Mouse (Mus musculus): ENCODE results near the gene Esf1. TPM values are rescaled to one million over a fixed set of nuclear protein-coding genes. Genes with fewer than 3 reads are reported as not detected.
"Not testable (repeated sequence)": the region's sequence is repeated elsewhere in the genome, so short reads cannot be mapped to it uniquely, and the experiment has no call there.

The Esf1 gene
- polyA plus RNA-seq, 1 experiment from 2014 or later = 24.5 TPM

GRCm38 (mm10) chr2:140084245-140084644 is 86.1 kb downstream of the Esf1 start:
- no peak overlapping the region for H3K9ac ChIP-seq
- H3K9me3 ChIP-seq = no peaks in the 10 kb centered on the region
- H3K27ac ChIP-seq = no peak overlapping the region
- H3K36me3 ChIP-seq = no peaks in the 10 kb centered on the region
- WGBS = 83% methylated on average over 7 of the region's 7 CpGs
- no peak for ATAC-seq (ENCODE audit: insufficient read depth, low FRiP score, low read depth)
- H3K27me3 ChIP-seq (replicated peaks) = no peaks in the 10 kb centered on the region
- H3K4me3 ChIP-seq (replicated peaks) = no peak overlapping the region
- H3K4me1 ChIP-seq = no peaks in the 10 kb centered on the region
- H3K4me2 ChIP-seq = no peak overlapping the region

DNA sequence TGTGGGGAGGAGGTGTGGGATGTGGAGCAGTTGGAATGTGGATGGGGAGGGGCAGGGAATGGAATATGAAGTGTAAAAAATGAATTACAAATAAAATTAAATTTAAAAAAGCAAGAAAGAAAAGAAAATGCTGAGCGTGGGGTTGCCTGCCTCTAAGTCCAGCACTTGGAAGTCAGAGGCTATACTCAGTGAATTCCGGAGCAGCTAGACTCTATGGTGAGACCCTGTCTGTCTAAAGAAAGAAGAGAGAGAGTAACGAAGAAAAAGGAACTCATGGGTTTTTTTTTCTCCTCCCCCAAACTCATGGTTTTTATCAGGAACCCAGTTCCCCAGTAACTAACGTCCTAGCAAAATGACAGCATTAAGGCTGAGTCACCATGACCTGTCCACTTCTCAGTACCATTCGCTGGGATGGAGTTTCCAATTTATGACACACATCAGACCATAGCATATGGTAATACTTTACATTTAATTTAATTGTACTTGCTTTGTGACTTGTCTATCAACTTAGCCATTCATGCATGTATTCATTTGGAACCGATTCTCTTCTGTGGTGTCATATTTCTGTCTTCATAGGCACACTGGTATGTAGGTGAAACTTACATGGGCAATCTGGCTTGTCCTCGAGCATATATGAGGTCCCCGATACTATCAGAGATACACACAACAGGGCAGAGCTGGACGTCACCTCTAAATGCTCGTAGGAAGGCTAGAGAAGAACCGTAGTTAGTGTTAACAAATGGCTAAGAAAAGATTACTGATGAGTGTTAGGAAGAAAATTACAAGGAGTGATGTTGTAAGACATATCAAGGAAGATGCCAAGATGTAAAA is 89.4 kb downstream of the Esf1 start:
- Histone ChIP-seq H3K4me3 (replicated peaks) (no peak overlapping the region), H3K9me3 (no peaks in the 10 kb centered on the region), H3K27me3 (replicated peaks) (no peaks in the 10 kb centered on the region), H3K4me1 (no peaks in the 10 kb centered on the region), H3K27ac (no peak overlapping the region), H3K36me3 (no peaks in the 10 kb centered on the region), H3K9ac (no peak overlapping the region), H3K4me2 (no peak overlapping the region)
- no peak for ATAC-seq (ENCODE audit: insufficient read depth, low FRiP score, low read depth)
- WGBS = 90% methylated on average over 11 of the region's 11 CpGs

- not testable (repeated sequence) for H3K36me3 ChIP-seq; H3K9ac ChIP-seq; H3K9me3 ChIP-seq; H3K27me3 ChIP-seq (replicated peaks); ATAC-seq (ENCODE audit: insufficient read depth, low FRiP score, low read depth); H3K4me2 ChIP-seq; H3K4me1 ChIP-seq; H3K27ac ChIP-seq; H3K4me3 ChIP-seq (replicated peaks)
Measured at GRCm38 (mm10) chr2:140079284-140079683, 91.1 kb downstream of the Esf1 start.

DNA sequence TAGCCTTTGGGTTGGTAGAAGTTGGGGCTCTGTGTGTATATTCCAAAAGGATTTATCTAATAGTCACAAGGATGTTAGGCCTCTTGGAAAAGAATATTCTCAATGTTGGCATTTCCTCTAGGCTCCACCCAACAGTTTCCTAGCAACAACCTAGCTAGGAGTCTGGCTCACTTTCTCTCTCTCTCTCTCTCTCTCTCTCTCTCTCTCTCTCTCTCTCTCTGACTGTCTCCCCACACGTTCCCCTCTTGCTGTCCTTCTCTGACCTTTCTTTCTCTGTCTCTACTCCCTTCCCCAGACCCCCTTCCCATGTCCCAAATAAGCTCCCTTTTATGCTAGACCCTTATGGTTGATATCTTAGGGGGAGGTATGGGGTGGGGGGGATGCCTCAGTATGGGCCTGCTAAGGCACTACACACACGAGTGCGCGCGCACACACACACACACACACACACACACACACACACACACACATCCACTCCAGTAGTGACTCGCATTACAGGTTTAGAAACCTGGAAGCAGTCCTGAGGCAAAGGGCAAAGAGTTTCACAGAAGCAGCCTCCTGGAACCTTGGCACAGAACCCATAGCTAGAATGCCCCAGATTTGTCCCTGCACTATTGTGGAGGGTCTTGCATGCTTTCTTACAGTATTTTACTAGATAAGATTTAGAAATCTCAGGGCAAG is 91.6 kb downstream of the Esf1 start:
- Histone ChIP-seq H3K27me3 (replicated peaks) (no peaks in the 10 kb centered on the region), H3K4me3 (replicated peaks) (no peak overlapping the region), H3K4me1 (no peaks in the 10 kb centered on the region), H3K9me3 (no peaks in the 10 kb centered on the region), H3K27ac (no peak overlapping the region), H3K9ac (no peak overlapping the region), H3K4me2 (no peak overlapping the region), H3K36me3 (no peaks in the 10 kb centered on the region)
- WGBS = 45% methylated on average over 6 of the region's 6 CpGs
- peak; percentile 31; the same call in 1 of the 2 replicates for ATAC-seq (ENCODE audit: insufficient read depth, low FRiP score, low read depth)

DNA sequence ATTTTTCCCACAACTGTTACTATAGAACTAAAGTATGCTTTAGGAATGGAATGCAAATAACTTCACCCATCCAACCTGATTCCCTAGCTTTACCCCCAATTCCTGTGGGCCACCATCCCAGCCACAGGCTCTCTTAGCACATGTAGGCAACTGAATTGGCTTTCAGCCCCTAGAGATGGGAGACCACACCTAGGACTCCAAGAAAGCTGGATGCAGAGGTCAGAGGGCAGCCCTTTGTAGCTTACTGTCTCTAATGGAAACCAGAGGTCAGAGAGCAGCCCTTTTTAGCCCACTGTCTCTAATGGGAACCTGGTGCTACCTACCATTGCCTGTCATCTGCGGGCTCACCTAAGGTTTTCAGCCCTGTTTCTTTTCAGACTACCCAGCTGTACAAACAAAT is 92.9 kb downstream of the Esf1 start:
- Histone ChIP-seq H3K9ac (no peak overlapping the region), H3K4me2 (no peak overlapping the region), H3K4me3 (replicated peaks) (no peak overlapping the region), H3K27ac (no peak overlapping the region), H3K36me3 (no peaks in the 10 kb centered on the region), H3K4me1 (no peaks in the 10 kb centered on the region), H3K9me3 (no peaks in the 10 kb centered on the region), H3K27me3 (replicated peaks) (no peaks in the 10 kb centered on the region)
- 24% methylated on average over 1 of the region's 1 CpGs for WGBS
- ATAC-seq (ENCODE audit: insufficient read depth, low FRiP score, low read depth) = no peak

DNA sequence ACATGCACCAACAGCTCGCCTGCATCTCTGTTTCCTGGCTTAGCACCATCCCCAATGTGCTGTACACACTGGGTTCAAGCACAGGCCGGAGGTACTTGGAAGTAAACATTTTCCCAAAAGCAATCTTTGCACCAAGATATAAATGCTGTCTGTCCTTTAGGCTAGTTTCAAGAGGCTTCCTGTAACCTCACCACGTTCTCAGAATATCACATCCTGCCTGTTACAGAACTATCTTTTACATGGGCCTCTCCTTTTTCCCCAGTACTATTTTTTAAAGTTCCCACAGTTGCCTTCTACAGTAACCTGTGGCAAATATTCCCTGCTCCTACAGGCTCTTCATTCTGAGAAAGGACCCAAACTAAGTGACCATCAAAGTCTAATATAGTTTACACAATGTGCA is 95.2 kb downstream of the Esf1 start:
- no peak overlapping the region for H3K9ac ChIP-seq
- 79% methylated on average over 3 of the region's 3 CpGs for WGBS
- no peak overlapping the region for H3K27ac ChIP-seq
- ATAC-seq (ENCODE audit: insufficient read depth, low FRiP score, low read depth) = no peak
- H3K36me3 ChIP-seq = no peaks in the 10 kb centered on the region
- no peak overlapping the region for H3K4me3 ChIP-seq (replicated peaks)
- H3K4me2 ChIP-seq = no peak overlapping the region
- H3K9me3 ChIP-seq = no peaks in the 10 kb centered on the region
- H3K27me3 ChIP-seq (replicated peaks) = no peaks in the 10 kb centered on the region
- no peaks in the 10 kb centered on the region for H3K4me1 ChIP-seq

Other genes starting within 250 kb of the Esf1 start
- 21.5 TPM in 2 replicates for gene Tasp1, start 103.8 kb downstream of the Esf1 start, polyA plus RNA-seq (2015; fragmentation: Nextera tagmentation; extraction: Ambion mirVana)
- gene Gm17374, start 18.5 kb downstream of the Esf1 start, polyA plus RNA-seq (2015; fragmentation: Nextera tagmentation; extraction: Ambion mirVana) = not detected in 2 replicates
- gene Ndufaf5, start 85 bp upstream of the Esf1 start, polyA plus RNA-seq (2015; fragmentation: Nextera tagmentation; extraction: Ambion mirVana) = 22.6 and 25.4 TPM in 2 replicates
- gene Sel1l2, start 219.1 kb upstream of the Esf1 start, polyA plus RNA-seq (2015; fragmentation: Nextera tagmentation; extraction: Ambion mirVana) = not detected in 2 replicates
- 40.8 TPM in 2 replicates for gene Macrod2, start 224.7 kb upstream of the Esf1 start, polyA plus RNA-seq (2015; fragmentation: Nextera tagmentation; extraction: Ambion mirVana)

All from stomach, embryonic 15.5 days (tissue).